Mouse (Mus musculus) neural tube, embryonic 13.5 days (tissue): ENCODE measurements around the gene Gm9507. TPM values are rescaled to one million over a fixed set of nuclear protein-coding genes. Genes with fewer than 3 reads are reported as not detected.

Experiments used
- polyA plus RNA-seq: library from polyadenylated mRNA; unstranded; fragments of >200 nt; fragmentation: Nextera tagmentation; extraction: Ambion mirVana; gene quantifications from 2 replicates; pipeline ENCODE4 v1.2.1, GENCODE M21; 2015

Gm9507 gene
- polyA plus RNA-seq, 1 experiment from 2014 or later, result not detected

Other genes starting within 250 kb of the Gm9507 start
- gene Pttg1ip, start 230.1 kb downstream of the Gm9507 start, polyA plus RNA-seq, result 78.9 and 79.7 TPM in 2 replicates
- gene Sumo3, start 205.7 kb downstream of the Gm9507 start, polyA plus RNA-seq, result 248 and 252 TPM in 2 replicates
- 2.0 and 8.6 TPM in 2 replicates for gene Gm49325, start 205.6 kb downstream of the Gm9507 start, polyA plus RNA-seq
- gene Ube2g2, start 189.6 kb downstream of the Gm9507 start, polyA plus RNA-seq, result 86.8 and 87.9 TPM in 2 replicates
- 0.48 and 2.0 TPM in 2 replicates for gene Tspear, start 125.3 kb downstream of the Gm9507 start, polyA plus RNA-seq
- gene Gm19402, start 121.1 kb downstream of the Gm9507 start, polyA plus RNA-seq, result not detected in 2 replicates
- gene Gm9508, start 114.6 kb downstream of the Gm9507 start, polyA plus RNA-seq, result not detected in 2 replicates
- not detected in 2 replicates for gene Gm10272, start 105.2 kb downstream of the Gm9507 start, polyA plus RNA-seq
- not detected in 2 replicates for gene Gm10024, start 100.4 kb downstream of the Gm9507 start, polyA plus RNA-seq
- not detected in 2 replicates for gene Gm10142, start 96.0 kb downstream of the Gm9507 start, polyA plus RNA-seq
- gene Krtap12-1, start 91.2 kb downstream of the Gm9507 start, polyA plus RNA-seq, result not detected in 2 replicates
- gene Gm10100, start 85.4 kb downstream of the Gm9507 start, polyA plus RNA-seq, result not detected in 2 replicates
- not detected in 2 replicates for gene Gm18596, start 69.2 kb downstream of the Gm9507 start, polyA plus RNA-seq
- gene Gm9736, start 60.5 kb downstream of the Gm9507 start, polyA plus RNA-seq, result not detected in 2 replicates
- gene Gm3233, start 52.2 kb downstream of the Gm9507 start, polyA plus RNA-seq, result not detected in 2 replicates
- gene Gm3238, start 40.5 kb downstream of the Gm9507 start, polyA plus RNA-seq, result not detected in 2 replicates
- gene Gm7138, start 34.9 kb downstream of the Gm9507 start, polyA plus RNA-seq, result not detected in 2 replicates
- gene Gm3250, start 29.3 kb downstream of the Gm9507 start, polyA plus RNA-seq, result not detected in 2 replicates
- gene Gm7137, start 23.6 kb downstream of the Gm9507 start, polyA plus RNA-seq, result not detected in 2 replicates
- gene Gm9639, start 16.8 kb downstream of the Gm9507 start, polyA plus RNA-seq, result not detected in 2 replicates
- not detected in 2 replicates for gene Gm19668, start 12.7 kb downstream of the Gm9507 start, polyA plus RNA-seq
- not detected in 2 replicates for gene Gm2696, start 2.8 kb upstream of the Gm9507 start, polyA plus RNA-seq
- not detected in 2 replicates for gene Krtap10-4, start 15.3 kb upstream of the Gm9507 start, polyA plus RNA-seq
- gene Krtap10-10, start 24.1 kb upstream of the Gm9507 start, polyA plus RNA-seq, result not detected in 2 replicates
- gene Gm36176, start 35.0 kb upstream of the Gm9507 start, polyA plus RNA-seq, result not detected in 2 replicates
- gene Gm10318, start 41.0 kb upstream of the Gm9507 start, polyA plus RNA-seq, result not detected in 2 replicates
- not detected in 2 replicates for gene Gm3285, start 50.1 kb upstream of the Gm9507 start, polyA plus RNA-seq
- gene Lrrc3, start 90.7 kb upstream of the Gm9507 start, polyA plus RNA-seq, result 11.5 and 12.1 TPM in 2 replicates
- gene Trpm2, start 158.7 kb upstream of the Gm9507 start, polyA plus RNA-seq, result 4.1 and 4.9 TPM in 2 replicates
- 36.8 and 37.4 TPM in 2 replicates for gene 1810043G02Rik, start 166.7 kb upstream of the Gm9507 start, polyA plus RNA-seq
- gene Pfkl, start 198.2 kb upstream of the Gm9507 start, polyA plus RNA-seq, result 90.8 and 99.0 TPM in 2 replicates
- not detected in 2 replicates for gene Dnmt3l, start 230.1 kb upstream of the Gm9507 start, polyA plus RNA-seq
- gene Aire, start 231.8 kb upstream of the Gm9507 start, polyA plus RNA-seq, result 0.10 and 0.18 TPM in 2 replicates